Mouse (Mus musculus): ENCODE results near the gene Nemf. TPM values are rescaled to one million over a fixed set of nuclear protein-coding genes. Genes with fewer than 3 reads are reported as not detected.

The Nemf gene
- polyA plus RNA-seq, 2 experiments = 37.8 to 78.6 TPM

DNA sequence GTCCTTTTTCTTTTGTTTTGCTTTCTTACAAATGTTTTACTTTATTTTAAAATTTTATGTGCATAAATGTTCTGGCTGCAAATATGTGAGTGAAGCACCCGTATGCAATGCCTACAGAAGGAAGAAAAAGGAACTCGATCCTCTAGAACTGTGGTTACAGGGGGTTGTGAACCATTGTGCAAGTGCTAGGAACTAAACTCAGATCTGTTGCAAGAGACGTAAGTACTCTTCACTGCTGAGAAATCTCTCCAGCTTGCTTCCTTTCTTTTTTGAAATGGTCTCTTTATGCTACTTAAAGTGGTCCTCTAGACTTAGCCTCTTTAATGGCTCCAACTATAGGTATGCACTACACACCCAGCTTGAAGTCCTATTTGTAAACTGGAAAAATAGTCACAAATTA lies 25.8 kb downstream of the Nemf start:
- Histone ChIP-seq H3K4me1 (ENCODE audit: control insufficient read depth, insufficient read depth, low read length) (no peaks in the 10 kb centered on the region), H3K27ac (replicated peaks; ENCODE audit: low read depth, low read length) (no peak overlapping the region), H3K4me2 (replicated peaks; ENCODE audit: low read depth, low read length, severe bottlenecking) (no peak overlapping the region), H3K27me3 (ENCODE audit: control insufficient read depth, insufficient read depth, low read length) (no peaks in the 10 kb centered on the region), H3K9me3 (ENCODE audit: control insufficient read depth, low read length) (no peaks in the 10 kb centered on the region), H3K36me3 (ENCODE audit: control insufficient read depth, insufficient read depth, low read length) (peaks cover 78% of the 10 kb centered on the region), H3K9ac (ENCODE audit: low read depth, low read length, severe bottlenecking) (no peak overlapping the region), H3K4me3 (replicated peaks; ENCODE audit: low read length) (no peak overlapping the region)
- ATAC-seq (ENCODE audit: low FRiP score, low read depth) (no peak), DNase-seq (ENCODE audit: low spot score) (no peak)
- WGBS = 92% methylated on average over 3 of the region's 3 CpGs
- TF ChIP-seq POLR2A (IDR thresholded peaks at IDR 0.05; ENCODE audit: borderline replicate concordance, extremely low read depth, insufficient read depth, insufficient read length) = no peak

GRCm38 (mm10) chr12:69318431-69318830 lies 38.5 kb downstream of the Nemf start:
- Histone ChIP-seq H3K9me3 (ENCODE audit: control insufficient read depth, low read length) (no peaks in the 10 kb centered on the region), H3K4me3 (replicated peaks; ENCODE audit: low read length) (no peak overlapping the region), H3K4me2 (replicated peaks; ENCODE audit: low read depth, low read length, severe bottlenecking) (no peak overlapping the region), H3K27me3 (ENCODE audit: control insufficient read depth, insufficient read depth, low read length) (no peaks in the 10 kb centered on the region), H3K4me1 (ENCODE audit: control insufficient read depth, insufficient read depth, low read length) (no peaks in the 10 kb centered on the region), H3K36me3 (ENCODE audit: control insufficient read depth, insufficient read depth, low read length) (peaks cover 78% of the 10 kb centered on the region), H3K9ac (ENCODE audit: low read depth, low read length, severe bottlenecking) (no peak overlapping the region), H3K27ac (replicated peaks; ENCODE audit: low read depth, low read length) (no peak overlapping the region)
- TF ChIP-seq POLR2A (IDR thresholded peaks at IDR 0.05; ENCODE audit: borderline replicate concordance, extremely low read depth, insufficient read depth, insufficient read length) = no peak
- DNase-seq (ENCODE audit: low spot score) = no peak
- ATAC-seq (ENCODE audit: low FRiP score, low read depth) = no peak

DNA sequence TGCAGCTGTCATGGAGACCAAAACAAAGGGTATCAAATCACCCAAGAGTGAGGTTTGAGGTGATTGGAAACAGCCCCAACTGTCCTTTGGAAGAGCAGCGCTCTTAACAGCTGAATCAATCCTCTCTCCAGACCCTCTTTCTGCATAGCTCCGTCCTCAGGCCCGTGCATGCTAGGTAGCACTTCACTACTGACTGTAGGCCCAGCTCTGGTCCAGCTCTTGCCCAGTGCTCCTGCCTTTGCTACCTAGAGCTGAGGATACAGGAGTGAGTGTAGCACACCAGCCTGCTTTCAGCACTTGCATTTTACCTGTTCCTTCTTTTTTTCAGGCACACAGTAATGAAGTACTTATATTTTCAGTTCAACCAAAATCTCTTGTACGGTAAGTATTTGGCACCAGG lies 47.3 kb downstream of the Nemf start:
- Histone ChIP-seq H3K4me1 (ENCODE audit: control insufficient read depth, insufficient read depth, low read length) (no peaks in the 10 kb centered on the region), H3K9ac (ENCODE audit: low read depth, low read length, severe bottlenecking) (no peak overlapping the region), H3K9me3 (ENCODE audit: control insufficient read depth, low read length) (no peaks in the 10 kb centered on the region), H3K36me3 (ENCODE audit: control insufficient read depth, insufficient read depth, low read length) (peaks cover 93% of the 10 kb centered on the region), H3K4me2 (replicated peaks; ENCODE audit: low read depth, low read length, severe bottlenecking) (no peak overlapping the region), H3K4me3 (replicated peaks; ENCODE audit: low read length) (no peak overlapping the region), H3K27ac (replicated peaks; ENCODE audit: low read depth, low read length) (no peak overlapping the region), H3K27me3 (ENCODE audit: control insufficient read depth, insufficient read depth, low read length) (no peaks in the 10 kb centered on the region)
- DNase-seq (ENCODE audit: low spot score) = no peak
- TF ChIP-seq POLR2A (IDR thresholded peaks at IDR 0.05; ENCODE audit: borderline replicate concordance, extremely low read depth, insufficient read depth, insufficient read length) = no peak
- no peak for ATAC-seq (ENCODE audit: low FRiP score, low read depth)
- WGBS = 92% methylated on average over 4 of the region's 4 CpGs

GRCm38 (mm10) chr12:69306333-69306732 lies 50.6 kb downstream of the Nemf start:
- no peak for TF ChIP-seq POLR2A (IDR thresholded peaks at IDR 0.05; ENCODE audit: borderline replicate concordance, extremely low read depth, insufficient read depth, insufficient read length)
- Histone ChIP-seq H3K27ac (replicated peaks; ENCODE audit: low read depth, low read length) (no peak overlapping the region), H3K9me3 (ENCODE audit: control insufficient read depth, low read length) (no peaks in the 10 kb centered on the region), H3K27me3 (ENCODE audit: control insufficient read depth, insufficient read depth, low read length) (no peaks in the 10 kb centered on the region), H3K4me2 (replicated peaks; ENCODE audit: low read depth, low read length, severe bottlenecking) (no peak overlapping the region), H3K4me1 (ENCODE audit: control insufficient read depth, insufficient read depth, low read length) (no peaks in the 10 kb centered on the region), H3K36me3 (ENCODE audit: control insufficient read depth, insufficient read depth, low read length) (peaks cover 97% of the 10 kb centered on the region), H3K9ac (ENCODE audit: low read depth, low read length, severe bottlenecking) (no peak overlapping the region), H3K4me3 (replicated peaks; ENCODE audit: low read length) (no peak overlapping the region)
- DNase-seq (ENCODE audit: low spot score) = no peak
- WGBS = 92% methylated on average over 7 of the region's 7 CpGs
- no peak for ATAC-seq (ENCODE audit: low FRiP score, low read depth)

- no peak overlapping the region for H3K9ac ChIP-seq (ENCODE audit: low read depth, low read length, severe bottlenecking)
- DNase-seq (ENCODE audit: low spot score) (no peak), ATAC-seq (ENCODE audit: low FRiP score, low read depth) (no peak)
- no peak overlapping the region for H3K4me2 ChIP-seq (replicated peaks; ENCODE audit: low read depth, low read length, severe bottlenecking)
- no peak overlapping the region for H3K27ac ChIP-seq (replicated peaks; ENCODE audit: low read depth, low read length)
- no peaks in the 10 kb centered on the region for H3K27me3 ChIP-seq (ENCODE audit: control insufficient read depth, insufficient read depth, low read length)
- peaks cover 91% of the 10 kb centered on the region for H3K36me3 ChIP-seq (ENCODE audit: control insufficient read depth, insufficient read depth, low read length)
- peaks cover 5% of the 10 kb centered on the region; the same call in 1 of the 2 replicates for H3K4me1 ChIP-seq (ENCODE audit: control insufficient read depth, insufficient read depth, low read length)
- no peak overlapping the region for H3K4me3 ChIP-seq (replicated peaks; ENCODE audit: low read length)
- TF ChIP-seq POLR2A (IDR thresholded peaks at IDR 0.05; ENCODE audit: borderline replicate concordance, extremely low read depth, insufficient read depth, insufficient read length) = no peak
- no peaks in the 10 kb centered on the region for H3K9me3 ChIP-seq (ENCODE audit: control insufficient read depth, low read length)
- 92% methylated on average over 2 of the region's 2 CpGs for WGBS
Measured at GRCm38 (mm10) chr12:69304051-69304450, 52.9 kb downstream of the Nemf start.

- no peak overlapping the region for H3K9ac ChIP-seq (ENCODE audit: low read depth, low read length, severe bottlenecking)
- H3K27me3 ChIP-seq (ENCODE audit: control insufficient read depth, insufficient read depth, low read length) = no peaks in the 10 kb centered on the region
- no peak overlapping the region for H3K4me3 ChIP-seq (replicated peaks; ENCODE audit: low read length)
- no peak for ATAC-seq (ENCODE audit: low FRiP score, low read depth)
- no peak overlapping the region for H3K27ac ChIP-seq (replicated peaks; ENCODE audit: low read depth, low read length)
- no peak for TF ChIP-seq POLR2A (IDR thresholded peaks at IDR 0.05; ENCODE audit: borderline replicate concordance, extremely low read depth, insufficient read depth, insufficient read length)
- no peak overlapping the region for H3K4me2 ChIP-seq (replicated peaks; ENCODE audit: low read depth, low read length, severe bottlenecking)
- H3K9me3 ChIP-seq (ENCODE audit: control insufficient read depth, low read length) = no peaks in the 10 kb centered on the region
- 95% methylated on average over 12 of the region's 12 CpGs for WGBS
- H3K36me3 ChIP-seq (ENCODE audit: control insufficient read depth, insufficient read depth, low read length) = peaks cover 74% of the 10 kb centered on the region
- no peak for DNase-seq (ENCODE audit: low spot score)
- H3K4me1 ChIP-seq (ENCODE audit: control insufficient read depth, insufficient read depth, low read length) = peaks cover 14% of the 10 kb centered on the region
Measured at GRCm38 (mm10) chr12:69302171-69302570, 54.8 kb downstream of the Nemf start.

Data from limb, embryonic 14.5 days (tissue).